Mouse (Mus musculus) CH12.LX (cell line): ENCODE measurements around the gene D17H6S53E.

Experiments used
- CHD1 ChIP-seq: IDR thresholded peaks from 2 replicates; pipeline ENCODE4 v1.6.1; 2012; ENCODE audit warnings: low read depth, low read length, improper control_type of control experiment, inconsistent platforms
- CHD2 ChIP-seq: IDR thresholded peaks from 2 replicates; pipeline ENCODE4 v1.6.1; 2011; ENCODE audit warnings: low read length, improper control_type of control experiment
- CTCF ChIP-seq, 2 experiments: IDR thresholded peaks in 1 of 2; conservative IDR thresholded peaks in 1 of 2; 2 replicates each; pipeline ENCODE4 v1.5.1; 2011 to 2012; ENCODE audit warnings: low read depth in 2 of 2, low read length in 2 of 2, improper control_type of control experiment in 1 of 2, inconsistent platforms in 1 of 2, mild to moderate bottlenecking in 1 of 2, moderate library complexity in 1 of 2
- EP300 ChIP-seq: IDR thresholded peaks from 2 replicates; pipeline ENCODE4 v1.6.1; 2011; ENCODE audit warnings: low read length, improper control_type of control experiment
- HCFC1 ChIP-seq: IDR thresholded peaks from 2 replicates; pipeline ENCODE4 v1.6.1; 2012; ENCODE audit warnings: low read depth, mild to moderate bottlenecking, inconsistent platforms, low read length, improper control_type of control experiment
- MAFK ChIP-seq: IDR thresholded peaks from 2 replicates; pipeline ENCODE4 v1.6.1; 2011; ENCODE audit warnings: low read length, improper control_type of control experiment; ENCODE audit not compliant: insufficient replicate concordance
- MAX ChIP-seq: IDR thresholded peaks from 2 replicates; pipeline ENCODE4 v1.6.1; 2011; ENCODE audit warnings: low read length, improper control_type of control experiment
- MYC ChIP-seq: IDR thresholded peaks from 2 replicates; pipeline ENCODE4 v1.6.1; 2011; ENCODE audit warnings: low read depth, mild to moderate bottlenecking, improper control_type of control experiment, low read length
- POLR2A ChIP-seq: IDR thresholded peaks from 2 replicates; pipeline ENCODE4 v1.6.1; 2011; ENCODE audit warnings: low read depth, mild to moderate bottlenecking, improper control_type of control experiment, low read length
- SIN3A ChIP-seq: IDR thresholded peaks from 2 replicates; pipeline ENCODE4 v1.6.1; 2012; ENCODE audit warnings: low read length, improper control_type of control experiment, inconsistent platforms
- SMC3 ChIP-seq: IDR thresholded peaks from 2 replicates; pipeline ENCODE4 v1.6.1; 2011; ENCODE audit warnings: low read depth, low read length, improper control_type of control experiment
- TCF12 ChIP-seq: IDR thresholded peaks from 2 replicates; pipeline ENCODE4 v1.6.1; 2014; ENCODE audit warnings: low read depth, mild to moderate bottlenecking, inconsistent platforms, low read length, improper control_type of control experiment
- UBTF ChIP-seq: IDR thresholded peaks from 2 replicates; pipeline ENCODE4 v1.6.1; 2012; ENCODE audit warnings: low read depth, mild to moderate bottlenecking, inconsistent platforms, low read length, improper control_type of control experiment, moderate library complexity
- ZMIZ1 ChIP-seq: IDR thresholded peaks from 2 replicates; pipeline ENCODE4 v1.6.1; 2012; ENCODE audit warnings: low read depth, mild to moderate bottlenecking, inconsistent platforms, low read length, improper control_type of control experiment

DNA sequence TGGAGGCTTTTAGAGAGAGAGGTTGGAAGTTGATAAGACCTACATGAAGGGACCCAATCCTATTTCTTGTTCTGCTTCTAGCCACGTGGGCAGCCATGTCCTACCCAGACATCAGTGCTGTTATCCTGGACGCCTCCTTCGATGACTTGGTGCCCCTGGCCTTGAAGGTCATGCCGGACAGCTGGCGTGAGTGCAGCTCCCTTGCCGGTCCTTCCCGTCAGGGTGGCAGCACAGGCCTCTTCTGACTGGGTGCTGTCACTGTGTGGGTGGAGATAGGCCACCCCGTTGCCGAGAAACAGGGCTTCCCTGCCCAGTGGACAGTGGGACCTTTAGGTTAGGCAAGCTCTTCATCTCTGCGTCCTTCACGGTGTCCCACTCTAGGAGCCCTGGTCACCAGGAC, 25.0 kb upstream of the D17H6S53E start:
- TF ChIP-seq EP300 (no peak), TCF12 (no peak), CTCF (conservative IDR thresholded peaks at IDR 0.05 in 1 of 2, IDR thresholded peaks at IDR 0.05 in 1 of 2; ENCODE audit: low read depth in 2 of 2, low read length in 2 of 2) (no peak), HCFC1 (no peak), POLR2A (no peak), UBTF (no peak), MYC (no peak), ZMIZ1 (no peak), SMC3 (no peak), MAX (no peak), SIN3A (no peak), MAFK (no peak), CHD2 (no peak), CHD1 (no peak)
